Mouse (Mus musculus) brain, embryonic 14.5 days (tissue): ENCODE results near the gene Tchp.

ENCODE experiments used
- CTCF ChIP-seq: fragments of 200-500 bp; IDR thresholded peaks from 2 replicates; pipeline ENCODE4 v1.5.1; 2012; ENCODE audit warnings: inconsistent platforms, mild to moderate bottlenecking, moderate library complexity, borderline replicate concordance; ENCODE audit not compliant: insufficient read depth, insufficient read length; ENCODE audit errors: extremely low read depth
- POLR2A ChIP-seq: fragments of 200-500 bp; IDR thresholded peaks from 2 replicates; pipeline ENCODE4 v1.6.1; 2012; ENCODE audit warnings: mild to moderate bottlenecking, inconsistent platforms, borderline replicate concordance; ENCODE audit not compliant: poor library complexity, insufficient read depth, insufficient read length, severe bottlenecking; ENCODE audit errors: extremely low read depth

DNA sequence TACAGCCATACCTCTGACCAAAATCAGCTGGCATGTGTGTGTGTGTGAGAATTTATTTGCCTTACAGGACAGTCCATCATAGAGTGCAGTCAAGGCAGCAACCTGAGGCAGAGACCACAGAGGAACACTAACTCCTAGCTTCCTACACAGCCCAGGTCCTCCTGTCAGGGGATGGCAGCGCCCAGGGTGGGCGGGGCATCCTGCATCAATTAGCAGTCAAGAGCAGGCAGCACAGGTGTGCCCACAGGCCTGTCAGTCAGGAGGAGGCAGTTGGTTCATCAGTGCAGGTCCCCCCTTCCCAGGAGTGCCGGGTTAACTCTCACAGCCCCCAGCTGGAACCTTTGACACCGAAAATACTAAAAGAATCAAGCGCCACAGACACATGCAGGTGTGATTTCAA, 38.5 kb upstream of the Tchp start:
- TF ChIP-seq CTCF = no peak
- no peak for TF ChIP-seq POLR2A
